Mouse (Mus musculus) frontal cortex, adult 2 months (tissue): ENCODE measurements around the gene Elmo3. TPM values are rescaled to one million over a fixed set of nuclear protein-coding genes. Genes with fewer than 3 reads are reported as not detected.
"Not testable (repeated sequence)": the region's sequence is repeated elsewhere in the genome, so short reads cannot be mapped to it uniquely, and the experiment has no call there.

Experiments
- DNase-seq, 2 experiments: peaks; one replicate each; pipeline ENCODE4 v3.0.0; 2022; ENCODE audit warnings: low spot score in 1 of 2; ENCODE audit errors: extremely low spot score in 1 of 2
- polyA plus RNA-seq: library from polyadenylated mRNA; depleted of rRNA; stranded (reverse); fragments of >200 nt; gene quantifications from 2 replicates; pipeline ENCODE4 v1.2.3, GENCODE M21; 2012

Elmo3 gene
- polyA plus RNA-seq, 1 experiment = 2.6 TPM

GRCm38 (mm10) chr8:105275840-105276239, 29.6 kb upstream of the Elmo3 start, which contains the start of gene Nol3:
Gene Nol3, plus strand, starts transcription at chr8:105276140.
- DNase-seq = no peak

- DNase-seq = no peak
Measured at GRCm38 (mm10) chr8:105276292-105277120, 28.9 kb upstream of the Elmo3 start.

GRCm38 (mm10) chr8:105278911-105279334, 26.5 kb upstream of the Elmo3 start:
- DNase-seq = peak; percentile 76 to 92

DNA sequence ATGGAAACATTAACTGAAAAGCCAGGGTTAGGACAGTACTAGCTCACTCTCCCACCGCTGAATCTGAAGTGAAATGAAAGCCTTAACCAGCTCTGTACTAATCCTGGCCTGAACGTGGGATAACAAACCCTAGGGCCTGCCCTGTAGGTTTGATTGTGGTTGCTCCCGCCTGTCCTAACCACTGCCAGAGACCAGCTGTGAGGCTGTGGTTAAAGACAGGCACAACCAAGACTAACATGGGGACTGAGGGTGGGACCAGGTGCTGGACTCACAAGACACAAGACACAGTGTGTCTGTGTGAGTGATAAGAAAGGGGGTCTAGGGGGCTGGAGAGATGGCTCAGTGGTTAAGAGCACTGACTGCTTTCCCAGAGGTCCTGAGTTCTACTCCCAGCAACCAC, 24.8 kb upstream of the Elmo3 start:
- DNase-seq = no peak

GRCm38 (mm10) chr8:105281821-105282220, 23.6 kb upstream of the Elmo3 start:
- DNase-seq = no peak

DNA sequence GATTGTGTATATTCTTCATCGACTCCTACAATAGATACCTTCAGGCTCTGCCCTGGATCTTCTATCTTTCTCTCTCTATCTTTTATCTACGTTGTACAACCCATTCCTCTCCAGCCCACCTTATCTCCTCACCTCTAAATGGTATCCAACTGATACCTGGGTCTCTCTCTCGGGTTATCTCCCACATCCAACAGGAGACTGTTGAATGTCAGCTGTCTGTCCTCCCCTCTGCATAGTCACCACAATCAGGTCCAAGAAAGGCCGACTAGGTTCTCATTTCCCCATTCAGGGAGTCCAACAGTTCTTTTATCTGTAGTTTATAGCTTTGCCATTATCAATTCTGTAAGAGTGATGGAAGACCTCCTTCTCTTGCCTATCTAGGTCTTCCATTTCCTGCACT, 23.2 kb upstream of the Elmo3 start:
- DNase-seq = no peak

DNA sequence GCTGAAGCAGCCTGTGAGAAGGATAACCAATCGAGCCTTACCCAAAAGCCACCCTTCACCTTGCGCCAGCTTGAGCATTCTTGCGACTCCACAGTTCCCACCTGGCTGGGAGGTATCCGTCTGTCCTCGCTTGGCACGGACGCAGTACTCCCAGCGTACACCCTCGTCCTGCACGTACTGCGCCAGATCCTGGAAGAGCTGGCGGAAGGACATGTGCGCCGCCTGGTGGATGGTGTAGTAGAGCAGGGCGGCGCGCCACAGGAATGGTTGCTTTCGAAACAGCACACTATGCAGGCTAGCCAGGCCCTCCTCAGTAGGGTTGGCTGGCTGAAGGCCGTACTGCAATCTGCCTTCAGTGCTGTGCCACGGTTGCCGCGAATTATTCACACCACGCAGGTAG, 22.3 kb upstream of the Elmo3 start:
- DNase-seq = no peak

GRCm38 (mm10) chr8:105285514-105285913, 19.9 kb upstream of the Elmo3 start:
- no peak for DNase-seq

- DNase-seq = no peak
Measured at GRCm38 (mm10) chr8:105286907-105287306, 18.5 kb upstream of the Elmo3 start.

DNA sequence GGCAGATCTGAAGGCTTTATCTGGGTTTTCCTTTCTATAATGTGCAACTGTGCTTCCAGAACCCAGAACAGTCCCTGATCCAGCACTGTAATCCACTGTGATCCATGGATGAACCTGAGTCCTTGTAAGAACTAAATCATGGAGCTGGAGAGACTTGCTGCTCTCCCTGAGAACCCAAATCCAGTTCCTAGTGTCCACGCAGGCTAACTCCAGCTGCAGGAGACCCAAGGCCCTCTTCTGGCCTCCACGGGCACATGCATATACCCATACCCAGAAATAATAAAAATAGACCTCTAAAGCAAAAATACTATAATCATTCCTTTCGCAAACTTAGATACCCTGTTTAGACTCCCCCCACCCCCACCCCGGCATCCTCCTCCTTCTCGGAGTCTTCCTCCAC, 17.2 kb upstream of the Elmo3 start:
- no peak for DNase-seq

- DNase-seq = peak; percentile 90 to 95
Measured at GRCm38 (mm10) chr8:105288958-105289732, 16.3 kb upstream of the Elmo3 start.

- DNase-seq = no peak
Measured at GRCm38 (mm10) chr8:105289805-105290460, 15.5 kb upstream of the Elmo3 start, which contains the start of gene 4931428F04Rik. Gene 4931428F04Rik, minus strand, starts transcription at chr8:105289864.

DNA sequence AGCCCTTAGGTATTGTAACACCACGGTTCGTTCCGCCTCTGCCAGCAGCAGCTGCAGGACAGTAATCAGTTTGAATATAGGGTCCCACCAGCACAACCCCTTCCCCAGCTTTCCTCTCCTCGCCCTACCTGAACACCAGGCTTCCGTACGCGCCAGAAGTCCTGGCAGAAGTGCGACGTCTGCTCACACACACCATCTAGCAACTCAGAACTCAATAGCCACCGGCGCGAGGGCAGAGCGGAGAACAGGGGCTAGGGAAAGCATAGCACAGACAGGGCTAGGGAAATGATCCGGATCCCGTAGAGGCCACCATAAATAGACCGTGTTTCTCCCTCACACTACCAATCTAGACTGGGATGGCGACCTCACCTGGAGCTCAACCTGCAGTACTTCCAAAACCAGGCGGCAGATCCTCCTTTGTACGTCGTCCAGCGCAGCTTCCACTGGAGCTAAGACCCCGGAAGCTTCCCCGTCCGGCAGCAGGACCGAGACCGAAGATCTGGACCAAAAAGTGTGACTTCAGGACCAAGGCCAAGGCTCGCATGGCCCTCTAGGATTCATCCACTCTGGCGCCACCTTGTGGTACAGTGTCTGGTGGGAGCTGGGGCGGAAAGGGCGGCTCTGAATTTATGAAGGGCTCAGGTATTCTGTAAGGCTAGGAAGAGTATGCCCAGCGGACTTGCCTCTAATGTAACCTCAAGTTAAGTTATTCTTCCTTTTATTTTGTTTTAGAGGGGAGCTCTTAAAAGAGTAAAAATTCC, 14.7 kb upstream of the Elmo3 start:
- peak in 1 of 2 experiments; percentile 86 for DNase-seq

DNA sequence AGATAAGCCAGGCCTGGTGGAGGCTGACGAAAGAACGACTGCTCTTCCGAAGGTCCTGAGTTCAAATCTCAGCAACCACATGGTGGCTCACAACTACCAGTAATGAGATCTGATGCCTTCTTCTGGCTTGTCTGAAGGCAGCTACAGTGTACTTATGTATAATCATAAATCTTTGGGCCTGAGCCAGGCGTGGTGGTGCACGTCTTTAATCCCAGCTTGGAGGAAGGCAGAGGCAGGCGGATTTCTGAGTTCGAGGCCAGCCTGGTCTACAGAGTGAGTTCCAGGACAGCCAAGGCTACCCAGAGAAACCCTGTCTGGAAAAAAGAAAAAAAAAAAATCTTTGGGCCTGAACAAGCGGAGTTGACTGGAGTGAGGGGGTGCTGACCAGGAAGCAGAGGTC, 14.0 kb upstream of the Elmo3 start:
- not testable (repeated sequence) for DNase-seq

- not testable (repeated sequence) for DNase-seq
Measured at GRCm38 (mm10) chr8:105291802-105292201, 13.6 kb upstream of the Elmo3 start.

GRCm38 (mm10) chr8:105292471-105292870, 12.9 kb upstream of the Elmo3 start:
- no peak for DNase-seq

- no peak for DNase-seq
Measured at GRCm38 (mm10) chr8:105293405-105293804, 12.0 kb upstream of the Elmo3 start.

GRCm38 (mm10) chr8:105294776-105295175, 10.6 kb upstream of the Elmo3 start:
- DNase-seq = no peak

DNA sequence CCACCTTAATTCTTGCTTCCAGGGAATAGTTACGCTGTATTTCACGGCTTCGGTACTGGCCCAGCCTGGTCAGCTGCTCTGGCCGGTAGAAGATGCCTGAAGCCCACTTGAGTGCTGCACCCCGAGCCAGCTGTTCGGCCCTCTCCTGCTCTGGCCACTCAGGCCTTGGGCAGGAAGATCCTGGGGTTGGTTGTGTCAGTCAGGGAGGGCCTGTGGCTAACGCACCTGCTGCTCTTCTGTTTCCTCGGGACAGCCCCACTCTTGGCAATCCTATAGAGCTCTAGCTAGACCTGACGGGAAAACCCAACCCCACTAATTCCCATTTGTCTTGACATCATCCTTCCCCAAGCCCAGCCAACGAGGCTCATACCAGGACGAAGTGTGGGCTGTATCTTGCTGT, 10.1 kb upstream of the Elmo3 start:
- DNase-seq = no peak

DNA sequence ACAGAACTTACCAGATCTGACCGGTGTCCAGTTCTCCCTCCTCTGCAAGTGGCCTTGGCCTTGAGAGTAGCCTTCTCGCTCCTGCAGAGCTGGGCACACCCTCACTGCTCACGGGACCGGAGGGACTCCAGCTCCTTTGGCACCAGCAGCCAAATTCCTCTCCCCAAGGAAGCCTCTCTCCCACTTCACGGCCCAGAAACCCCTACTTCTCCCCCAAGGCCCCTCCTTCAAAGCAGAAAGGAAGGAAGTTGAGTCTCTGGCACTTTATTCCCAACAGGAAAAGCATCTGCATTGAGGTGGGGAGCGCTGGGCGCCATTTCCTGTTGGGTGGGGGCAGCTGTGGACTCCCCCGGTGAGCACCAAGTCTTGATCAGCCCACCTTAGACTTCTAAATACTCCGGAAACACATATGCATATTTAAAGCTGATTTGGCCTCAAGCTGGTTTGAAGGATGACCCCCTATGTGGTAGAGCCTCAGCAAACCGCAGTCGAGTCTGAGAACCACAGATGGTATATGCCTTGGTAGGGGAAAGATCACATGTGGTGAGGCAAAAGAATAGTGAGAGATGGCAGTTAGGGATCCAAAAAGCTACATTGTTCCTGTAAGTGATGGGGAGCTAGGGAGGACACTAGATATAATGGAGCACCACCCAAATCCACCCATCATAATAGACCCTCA, 9.4 kb upstream of the Elmo3 start, which contains the start of gene Exoc3l:
Gene Exoc3l (minus strand): TSS at position 207 of the 679 bp plus-strand sequence.
- no peak for DNase-seq
